ENCODE assay signal across 8 mouse cellular contexts in genomic region chr9:65586406-65587269, GRCm38 (mm10). TPM values are rescaled to one million over a fixed set of nuclear protein-coding genes. Genes with fewer than 3 reads are reported as not detected.
A peak's percentile ranks its signal among the peaks of the same experiment; 100 is the strongest.
DNase-seq lines count a peak whose midpoint lies in the region; ATAC-seq and TF ChIP-seq lines count a peak whose summit lies in the region.

Gene Pif1 (plus strand): TSS chr9:65587160.

- no peak for TF ChIP-seq CTCF in G1E (IDR thresholded peaks at IDR 0.05; ENCODE audit: low read depth, low read length)

- H3K27me3 ChIP-seq in G1E (ENCODE audit: insufficient read depth, low read length): no peaks in the 10 kb centered on the region

- peak within 1 kb of the TSS; percentile 81 for H3K4me3 ChIP-seq in G1E (ENCODE audit: low read depth, low read length)

- peak; percentile 83 for ATAC-seq in G1E (ENCODE audit: extremely low read depth, insufficient number of reproducible peaks, low FRiP score, poor library complexity, severe bottlenecking)
- ATAC-seq in hematopoietic stem cell, adult 5-6 weeks (replicated peaks in 1 of 2; ENCODE audit: insufficient read depth in 1 of 2, low FRiP score in 2 of 2, low TSS enrichment in 1 of 2, low read depth in 1 of 2, poor library complexity in 2 of 2, severe bottlenecking in 2 of 2): peak; percentile 80 to 90

- DNase-seq in G1E (ENCODE audit: low spot score): peak; percentile 89
- DNase-seq in c-Kit-positive CD71-negative TER-119-negative erythroid progenitor cells, embryonic 14.5 days (ENCODE audit: low read depth): peak; percentile 79
- DNase-seq in forelimb bud, embryonic 11.5 days (ENCODE audit: low read depth, low spot score): peak; percentile 89
- peak; percentile 62 to 78 for DNase-seq in layer of hippocampus, postnatal 10 days (ENCODE audit: low spot score in 2 of 2)
- peak; percentile 93 for DNase-seq in lung, postnatal 36 days
- peak; percentile 90 for DNase-seq in retina, postnatal 1 day
- peak; percentile 71 for DNase-seq in urinary bladder, postnatal 25 days (ENCODE audit: low spot score)

- H3K4me1 ChIP-seq in G1E (ENCODE audit: insufficient read depth, low read depth, low read length): peaks cover 47% of the 10 kb centered on the region

- H3K36me3 ChIP-seq in G1E (replicated peaks): peaks cover 31% of the 10 kb centered on the region

- no peaks in the 10 kb centered on the region for H3K9me3 ChIP-seq in G1E (replicated peaks)

RNA-seq across cellular contexts. Expression of gene Pif1, which starts in this region (rescaled TPM):
- total RNA-seq in G1E (2014; fragmentation: Nextera tagmentation): 13.0 and 28.7 TPM in 2 replicates
- total RNA-seq in G1E (2017): 9.1 and 10.9 TPM in 2 replicates
- 6.9 and 7.1 TPM in 2 replicates for polyA plus RNA-seq in G1E (2012)
- 6.7 and 6.8 TPM in 2 replicates for total RNA-seq in hematopoietic stem cell, adult 5-6 weeks (2017)
- 1 to 10 TPM; 1.1 to 1.4 TPM for total RNA-seq in layer of hippocampus, postnatal 10 days (2021)

Comparison
In these comparisons a context has a peak if more than half of its experiments do, and no peak if none do; other contexts are left out.
1. Peak in every context shown above with its lines: DNase-seq, ATAC-seq and H3K4me3 ChIP-seq.